30 mouse cellular contexts compared by ENCODE assay signal in genomic region chr8:28125021-28125420, GRCm38 (mm10).
DNase-seq lines count a peak whose midpoint lies in the region; ATAC-seq and TF ChIP-seq lines count a peak whose summit lies in the region.
"Had no signal": no experiment of that assay in that cellular context is flagged by ENCODE, and none has a peak within 500 bp of the region (broad histone marks: within the 10 kb centered on the region; RNA-seq: fewer than 3 reads in every experiment).

No protein-coding gene starts in this region.

- H3K9ac ChIP-seq in hindbrain, postnatal 0 days (replicated peaks; ENCODE audit: low read length), result no peak overlapping the region
- H3K9ac ChIP-seq in hindbrain, embryonic 16.5 days (ENCODE audit: low read depth, low read length), result no peak overlapping the region
- no peak overlapping the region for H3K9ac ChIP-seq in intestine, embryonic 15.5 days
- H3K9ac ChIP-seq: embryonic facial prominence, embryonic 13.5 days; forebrain, embryonic 12.5 days; forebrain, embryonic 15.5 days; heart, embryonic 13.5 days; hindbrain, embryonic 12.5 days; hindbrain, embryonic 15.5 days; kidney, embryonic 15.5 days had no signal

- H3K36me3 ChIP-seq in hindbrain, postnatal 0 days (ENCODE audit: insufficient read depth, low read length), result no peaks in the 10 kb centered on the region
- no peaks in the 10 kb centered on the region for H3K36me3 ChIP-seq in hindbrain, embryonic 16.5 days (ENCODE audit: control insufficient read depth, insufficient read depth, low read length)
- H3K36me3 ChIP-seq in intestine, embryonic 15.5 days, result no peaks in the 10 kb centered on the region
- H3K36me3 ChIP-seq: embryonic facial prominence, embryonic 10.5 days; embryonic facial prominence, embryonic 13.5 days; forebrain, embryonic 12.5 days; forebrain, embryonic 15.5 days; G1E; heart, embryonic 13.5 days; hindbrain, embryonic 12.5 days; hindbrain, embryonic 15.5 days; kidney, embryonic 15.5 days had no signal

- TF ChIP-seq POLR2A in brain, embryonic 14.5 days (IDR thresholded peaks at IDR 0.05; ENCODE audit: borderline replicate concordance, extremely low read depth, insufficient read depth, insufficient read length, poor library complexity, severe bottlenecking), result no peak

- H3K4me3 ChIP-seq in hindbrain, postnatal 0 days (ENCODE audit: low read length), result no peak overlapping the region
- no peak overlapping the region for H3K4me3 ChIP-seq in hindbrain, embryonic 16.5 days (ENCODE audit: low read length)
- no peak overlapping the region for H3K4me3 ChIP-seq in intestine, embryonic 15.5 days (replicated peaks)
- H3K4me3 ChIP-seq: embryonic facial prominence, embryonic 10.5 days; embryonic facial prominence, embryonic 13.5 days; erythroblast, embryonic 14.5 days; forebrain, embryonic 12.5 days; forebrain, embryonic 15.5 days; heart, embryonic 13.5 days; hindbrain, embryonic 12.5 days; hindbrain, embryonic 15.5 days; kidney, embryonic 15.5 days had no signal

- no peaks in the 10 kb centered on the region for H3K9me3 ChIP-seq in hindbrain, postnatal 0 days (ENCODE audit: low read length)
- no peaks in the 10 kb centered on the region for H3K9me3 ChIP-seq in hindbrain, embryonic 16.5 days (ENCODE audit: control insufficient read depth, low read length)
- H3K9me3 ChIP-seq in intestine, embryonic 15.5 days, result no peaks in the 10 kb centered on the region
- H3K9me3 ChIP-seq: embryonic facial prominence, embryonic 10.5 days; embryonic facial prominence, embryonic 13.5 days; forebrain, embryonic 12.5 days; forebrain, embryonic 15.5 days; G1E; heart, embryonic 13.5 days; hindbrain, embryonic 12.5 days; hindbrain, embryonic 15.5 days; kidney, embryonic 15.5 days had no signal

- DNase-seq in cerebellum, postnatal 14 days, result peak; percentile 9 to 51
- no peak for DNase-seq in cerebellum, postnatal 25 days
- peak; percentile 5 to 7 for DNase-seq in heart, adult 9 months (ENCODE audit: low spot score in 2 of 2)
- DNase-seq in heart, adult 11 months, result no peak
- peak; percentile 53 for DNase-seq in hindbrain, postnatal 0 days (ENCODE audit: low spot score)
- peak; percentile 33 for DNase-seq in brain, embryonic 14.5 days (ENCODE audit: low read depth)
- DNase-seq: adrenal gland, postnatal 10 days; adrenal gland, postnatal 36 days; B cell, adult 2 months; cerebellum, adult 11 months; cerebellum, postnatal 36 days; embryo, embryonic 11 days; gastrocnemius, postnatal 25 days; kidney, adult 2 months had no signal

- no peaks in the 10 kb centered on the region for H3K4me1 ChIP-seq in hindbrain, postnatal 0 days (ENCODE audit: insufficient read depth, low read length)
- no peaks in the 10 kb centered on the region for H3K4me1 ChIP-seq in hindbrain, embryonic 16.5 days (ENCODE audit: control insufficient read depth, insufficient read depth, low read depth, low read length)
- no peaks in the 10 kb centered on the region for H3K4me1 ChIP-seq in intestine, embryonic 15.5 days (replicated peaks)
- H3K4me1 ChIP-seq: embryonic facial prominence, embryonic 10.5 days; embryonic facial prominence, embryonic 13.5 days; forebrain, embryonic 12.5 days; forebrain, embryonic 15.5 days; heart, embryonic 13.5 days; hindbrain, embryonic 12.5 days; hindbrain, embryonic 15.5 days; kidney, embryonic 15.5 days had no signal

- 55% methylated on average over 3 of the region's 3 CpGs for WGBS in hindbrain, postnatal 0 days
- 65% methylated on average over 3 of the region's 3 CpGs for WGBS in hindbrain, embryonic 16.5 days
- 66% methylated on average over 3 of the region's 3 CpGs for WGBS in intestine, embryonic 15.5 days

- H3K27me3 ChIP-seq in hindbrain, postnatal 0 days (ENCODE audit: insufficient read depth, low read length), result no peaks in the 10 kb centered on the region
- no peaks in the 10 kb centered on the region for H3K27me3 ChIP-seq in hindbrain, embryonic 16.5 days (replicated peaks; ENCODE audit: control insufficient read depth, insufficient read depth, low read length)
- H3K27me3 ChIP-seq in intestine, embryonic 15.5 days (replicated peaks), result no peaks in the 10 kb centered on the region
- H3K27me3 ChIP-seq: CH12.LX; embryonic facial prominence, embryonic 13.5 days; forebrain, embryonic 12.5 days; forebrain, embryonic 15.5 days; heart, embryonic 13.5 days; hindbrain, embryonic 12.5 days; hindbrain, embryonic 15.5 days; kidney, embryonic 15.5 days; Patski had no signal

- TF ChIP-seq CTCF in hindbrain, postnatal 0 days (IDR thresholded peaks at IDR 0.05; ENCODE audit: low read depth), result no peak
- no peak for TF ChIP-seq CTCF in brain, embryonic 14.5 days (IDR thresholded peaks at IDR 0.05; ENCODE audit: borderline replicate concordance, extremely low read depth, insufficient read depth, insufficient read length)

- ATAC-seq in hindbrain, postnatal 0 days, result no peak
- ATAC-seq in hindbrain, embryonic 16.5 days, result no peak
- ATAC-seq in intestine, embryonic 15.5 days, result no peak
- ATAC-seq: forebrain, embryonic 15.5 days; inflammation-experienced regulatory T-cells, adult 6 months; intestine, postnatal 0 days; Patski had no signal

- H3K4me2 ChIP-seq in hindbrain, postnatal 0 days (ENCODE audit: low read depth, low read length), result no peak overlapping the region
- no peak overlapping the region for H3K4me2 ChIP-seq in hindbrain, embryonic 16.5 days (ENCODE audit: low read length)
- H3K4me2 ChIP-seq in intestine, embryonic 15.5 days (replicated peaks), result no peak overlapping the region
- H3K4me2 ChIP-seq: embryonic facial prominence, embryonic 13.5 days; forebrain, embryonic 12.5 days; forebrain, embryonic 15.5 days; heart, embryonic 13.5 days; hindbrain, embryonic 12.5 days; hindbrain, embryonic 15.5 days; kidney, embryonic 15.5 days had no signal

- H3K27ac ChIP-seq in hindbrain, postnatal 0 days, result no peak overlapping the region
- H3K27ac ChIP-seq in hindbrain, embryonic 16.5 days (ENCODE audit: low read depth, low read length), result no peak overlapping the region
- H3K27ac ChIP-seq in intestine, embryonic 15.5 days, result no peak overlapping the region
- H3K27ac ChIP-seq: embryonic facial prominence, embryonic 10.5 days; embryonic facial prominence, embryonic 13.5 days; forebrain, embryonic 12.5 days; forebrain, embryonic 15.5 days; heart, embryonic 13.5 days; hindbrain, embryonic 12.5 days; hindbrain, embryonic 15.5 days; kidney, embryonic 15.5 days had no signal

Comparison
In these comparisons a context has a peak if more than half of its experiments do, and no peak if none do; other contexts are left out.
1. DNase-seq: peak in cerebellum, postnatal 14 days (2 of 2), heart, adult 9 months (2 of 2), hindbrain, postnatal 0 days (single experiment) and brain, embryonic 14.5 days (single experiment); none in cerebellum, postnatal 25 days (0 of 2) and heart, adult 11 months (single experiment).